Mouse (Mus musculus) small intestine, adult 2 months (tissue): Measurements from ENCODE around the gene Dnah9. TPM values are rescaled to one million over a fixed set of nuclear protein-coding genes. Genes with fewer than 3 reads are reported as not detected.

ENCODE experiments used
- H3K27ac ChIP-seq: fragments of 200-500 bp; 2 replicates; pipeline ENCODE4 v1.5.1; 2012; ENCODE audit warnings: low read depth, low read length, control low read depth, inconsistent platforms; ENCODE audit not compliant: insufficient read depth
- H3K27me3 ChIP-seq: fragments of 200-500 bp; 2 replicates; pipeline ENCODE4 v1.6.1; 2012; ENCODE audit warnings: mild to moderate bottlenecking, moderate library complexity, low read length, inconsistent platforms; ENCODE audit not compliant: control insufficient read depth, insufficient read depth
- H3K36me3 ChIP-seq: fragments of 200-500 bp; 2 replicates; pipeline ENCODE4 v1.6.1; 2012; ENCODE audit warnings: mild to moderate bottlenecking, low read length, control low read depth, inconsistent platforms; ENCODE audit not compliant: control insufficient read depth, insufficient read depth
- H3K4me1 ChIP-seq: fragments of 200-500 bp; 2 replicates; pipeline ENCODE4 v1.6.1; 2012; ENCODE audit warnings: low read length, inconsistent platforms, mixed read lengths; ENCODE audit not compliant: control insufficient read depth, insufficient read depth, insufficient read length
- H3K4me3 ChIP-seq: fragments of 200-500 bp; 2 replicates; pipeline ENCODE4 v1.5.1; 2012; ENCODE audit warnings: low read depth, mild to moderate bottlenecking, control low read depth, inconsistent platforms, low read length, moderate library complexity
- CTCF ChIP-seq: fragments of 200-500 bp; IDR thresholded peaks from 2 replicates; pipeline ENCODE4 v1.5.1; 2012; ENCODE audit warnings: low read depth, mild to moderate bottlenecking, control low read depth, inconsistent platforms, low read length, moderate library complexity, mixed read lengths; ENCODE audit not compliant: insufficient replicate concordance, insufficient read length; ENCODE audit errors: extremely low read depth
- POLR2A ChIP-seq: fragments of 200-500 bp; IDR thresholded peaks from 2 replicates; pipeline ENCODE4 v1.6.1; 2012; ENCODE audit warnings: low read depth, mild to moderate bottlenecking, control low read depth, inconsistent platforms, low read length, moderate library complexity
- WGBS: fragments of 180-500 bp; shearing (Covaris S2); methylation state at CpG from one replicate; pipeline ENCODE4 v1.1.7; 2018; 5-methylcytosine and 5-hydroxymethylcytosine counted together
- polyA plus RNA-seq: library from polyadenylated mRNA; depleted of rRNA; stranded (reverse); fragments of >200 nt; gene quantifications from 2 replicates; pipeline ENCODE4 v1.2.3, GENCODE M21; 2012

Dnah9 gene
- polyA plus RNA-seq, 1 experiment: 0.10 TPM

- no peaks in the 10 kb centered on the region for H3K36me3 ChIP-seq
- WGBS: 41% methylated on average over 1 of the region's 1 CpGs
- H3K4me3 ChIP-seq: no peak overlapping the region
- H3K27ac ChIP-seq: no peak overlapping the region
- no peaks in the 10 kb centered on the region for H3K4me1 ChIP-seq
- TF ChIP-seq POLR2A (no peak), CTCF (no peak)
- H3K27me3 ChIP-seq: no peaks in the 10 kb centered on the region
Measured at GRCm38 (mm10) chr11:65927962-65928361, 240.4 kb downstream of the Dnah9 start.

- H3K4me1 ChIP-seq: no peaks in the 10 kb centered on the region
- no peaks in the 10 kb centered on the region for H3K27me3 ChIP-seq
- no peak overlapping the region for H3K27ac ChIP-seq
- WGBS: 65% methylated on average over 10 of the region's 10 CpGs
- no peaks in the 10 kb centered on the region for H3K36me3 ChIP-seq
- H3K4me3 ChIP-seq: no peak overlapping the region
- TF ChIP-seq POLR2A (no peak), CTCF (no peak)
Measured at GRCm38 (mm10) chr11:65918480-65919236, 249.7 kb downstream of the Dnah9 start.

GRCm38 (mm10) chr11:65909195-65909594 lies 259.2 kb downstream of the Dnah9 start:
- no peak for TF ChIP-seq POLR2A
- TF ChIP-seq CTCF: no peak
- no peaks in the 10 kb centered on the region for H3K4me1 ChIP-seq
- 61% methylated on average over 4 of the region's 4 CpGs for WGBS
- no peak overlapping the region for H3K4me3 ChIP-seq
- no peaks in the 10 kb centered on the region for H3K36me3 ChIP-seq
- no peaks in the 10 kb centered on the region for H3K27me3 ChIP-seq
- no peak overlapping the region for H3K27ac ChIP-seq

- Histone ChIP-seq H3K36me3 (no peaks in the 10 kb centered on the region), H3K27ac (no peak overlapping the region), H3K4me1 (no peaks in the 10 kb centered on the region), H3K4me3 (no peak overlapping the region), H3K27me3 (no peaks in the 10 kb centered on the region)
- 71% methylated on average over 2 of the region's 2 CpGs for WGBS
- TF ChIP-seq POLR2A (no peak), CTCF (no peak)
Measured at GRCm38 (mm10) chr11:65905487-65905886, 262.9 kb downstream of the Dnah9 start.

GRCm38 (mm10) chr11:65903944-65904343 lies 264.4 kb downstream of the Dnah9 start:
- H3K27me3 ChIP-seq: no peaks in the 10 kb centered on the region
- TF ChIP-seq POLR2A (no peak), CTCF (no peak)
- H3K27ac ChIP-seq: no peak overlapping the region
- no peak overlapping the region for H3K4me3 ChIP-seq
- H3K36me3 ChIP-seq: no peaks in the 10 kb centered on the region
- no peaks in the 10 kb centered on the region for H3K4me1 ChIP-seq
- WGBS: 67% methylated on average over 2 of the region's 2 CpGs

- H3K4me1 ChIP-seq: no peaks in the 10 kb centered on the region
- no peak overlapping the region for H3K4me3 ChIP-seq
- H3K36me3 ChIP-seq: no peaks in the 10 kb centered on the region
- no peak overlapping the region for H3K27ac ChIP-seq
- no peak for TF ChIP-seq CTCF
- no peak for TF ChIP-seq POLR2A
- WGBS: 65% methylated on average over 2 of the region's 2 CpGs
- H3K27me3 ChIP-seq: no peaks in the 10 kb centered on the region
Measured at GRCm38 (mm10) chr11:65881465-65881864, 286.9 kb downstream of the Dnah9 start.

GRCm38 (mm10) chr11:65877146-65877775 lies 291.1 kb downstream of the Dnah9 start:
- Histone ChIP-seq H3K27me3 (no peaks in the 10 kb centered on the region), H3K27ac (no peak overlapping the region), H3K4me3 (no peak overlapping the region), H3K4me1 (no peaks in the 10 kb centered on the region), H3K36me3 (no peaks in the 10 kb centered on the region)
- no peak for TF ChIP-seq POLR2A
- TF ChIP-seq CTCF: no peak
- WGBS: 73% methylated on average over 1 of the region's 1 CpGs
